Mouse (Mus musculus) T-helper 17 cell (primary cell): ENCODE measurements at regions not wholly inside any gene's neighbourhood (a gene's known extent, or its start where the extent isn't known, plus 50 kb on each side); places are given as distances from the start of the nearest gene placed in this dataset.

ENCODE experiments used
- in situ Hi-C, 2 experiments: fragments of 300-600 bp; cut with MboI, MseI; formaldehyde crosslinking; loops; 1 replicate in 1 of 2; 2 replicates in 1 of 2; pipeline ENCODE4 v1.15.1; 2025; ENCODE audit warnings: high pct_unique_total_duplicates in 2 of 2

- in situ Hi-C loops = no loop called here
Observed at GRCm38 (mm10) chr14:25206855-25207254, 252.1 kb upstream of the Zmiz1 start.

- in situ Hi-C loops = no loop called here
Observed at GRCm38 (mm10) chr14:25207422-25207821, 251.6 kb upstream of the Zmiz1 start.

- in situ Hi-C loops = no loop called here
Observed at GRCm38 (mm10) chr14:25208221-25209056, 250.5 kb upstream of the Zmiz1 start.

GRCm38 (mm10) chr14:25213056-25213455 is 245.9 kb upstream of the Zmiz1 start:
- in situ Hi-C loops = no loop called here

GRCm38 (mm10) chr14:25223091-25223490 is 235.9 kb upstream of the Zmiz1 start:
- in situ Hi-C loops = no loop called here

GRCm38 (mm10) chr14:25225214-25225613 is 233.8 kb upstream of the Zmiz1 start:
- in situ Hi-C loops = no loop called here

GRCm38 (mm10) chr14:25226155-25226839 is 232.7 kb upstream of the Zmiz1 start:
- in situ Hi-C loops = no loop called here

- in situ Hi-C loops = no loop called here
Observed at GRCm38 (mm10) chr14:25226840-25227506, 232.0 kb upstream of the Zmiz1 start.

GRCm38 (mm10) chr14:25228321-25229047 is 230.5 kb upstream of the Zmiz1 start:
- in situ Hi-C loops = no loop called here

GRCm38 (mm10) chr14:25229569-25229968 is 229.4 kb upstream of the Zmiz1 start:
- in situ Hi-C loops = no loop called here

- in situ Hi-C loops = no loop called here
Observed at GRCm38 (mm10) chr14:25231881-25232280, 227.1 kb upstream of the Zmiz1 start.

GRCm38 (mm10) chr14:25236421-25236973 is 222.5 kb upstream of the Zmiz1 start:
- in situ Hi-C loops = no loop called here

GRCm38 (mm10) chr14:25239335-25239960 is 219.5 kb upstream of the Zmiz1 start:
- in situ Hi-C loops = no loop called here

- in situ Hi-C loops = no loop called here
Observed at GRCm38 (mm10) chr14:25242753-25243152, 216.2 kb upstream of the Zmiz1 start.

- in situ Hi-C loops = no loop called here
Observed at GRCm38 (mm10) chr14:25243289-25243688, 215.7 kb upstream of the Zmiz1 start.

- in situ Hi-C loops = no loop called here
Observed at GRCm38 (mm10) chr14:25243698-25244097, 215.3 kb upstream of the Zmiz1 start.

- in situ Hi-C loops = no loop called here
Observed at GRCm38 (mm10) chr14:25244841-25245240, 214.1 kb upstream of the Zmiz1 start.

- in situ Hi-C loops = no loop called here
Observed at GRCm38 (mm10) chr14:25245691-25246090, 213.3 kb upstream of the Zmiz1 start.

GRCm38 (mm10) chr14:25248941-25249340 is 210.0 kb upstream of the Zmiz1 start:
- in situ Hi-C loops = no loop called here

- in situ Hi-C loops = no loop called here
Observed at GRCm38 (mm10) chr14:25253016-25253850, 205.8 kb upstream of the Zmiz1 start.
